ENCODE assay signal across 44 mouse cellular contexts in genomic region chr5:143122673-143123072, GRCm38 (mm10). TPM values are rescaled to one million over a fixed set of nuclear protein-coding genes. Genes with fewer than 3 reads are reported as not detected.
"Had no signal": no experiment of that assay in that cellular context is flagged by ENCODE, and none has a peak within 500 bp of the region (broad histone marks: within the 10 kb centered on the region; RNA-seq: fewer than 3 reads in every experiment).

No protein-coding gene starts in this region.

- H3K4me2 ChIP-seq: heart, embryonic 13.5 days; heart, embryonic 15.5 days; hindbrain, embryonic 13.5 days; hindbrain, embryonic 15.5 days; kidney, embryonic 15.5 days; limb, embryonic 13.5 days; limb, embryonic 15.5 days; liver, embryonic 12.5 days had no signal

- H3K4me1 ChIP-seq: heart, embryonic 10.5 days; heart, embryonic 13.5 days; kidney, embryonic 15.5 days; limb, embryonic 13.5 days; limb, embryonic 15.5 days; liver, embryonic 12.5 days had no signal

- H3K4me3 ChIP-seq: heart, embryonic 10.5 days; heart, embryonic 13.5 days; heart, embryonic 15.5 days; hindbrain, embryonic 13.5 days; hindbrain, embryonic 15.5 days; kidney, embryonic 15.5 days; limb, embryonic 13.5 days; limb, embryonic 15.5 days; liver, embryonic 12.5 days had no signal

- ATAC-seq: hindbrain, postnatal 0 days; intestine, embryonic 16.5 days; liver, embryonic 12.5 days had no signal

- H3K9ac ChIP-seq: heart, embryonic 13.5 days; heart, embryonic 15.5 days; hindbrain, embryonic 13.5 days; hindbrain, embryonic 15.5 days; kidney, embryonic 15.5 days; limb, embryonic 13.5 days; limb, embryonic 15.5 days; liver, embryonic 12.5 days; liver, embryonic 14.5 days had no signal

- H3K27me3 ChIP-seq: heart, embryonic 13.5 days; heart, embryonic 15.5 days; hindbrain, embryonic 13.5 days; hindbrain, embryonic 15.5 days; kidney, embryonic 15.5 days; limb, embryonic 13.5 days; limb, embryonic 15.5 days had no signal

- H3K9me3 ChIP-seq: heart, embryonic 10.5 days; heart, embryonic 13.5 days; heart, embryonic 15.5 days; hindbrain, embryonic 13.5 days; hindbrain, embryonic 15.5 days; limb, embryonic 13.5 days; limb, embryonic 15.5 days; liver, embryonic 12.5 days had no signal

- H3K36me3 ChIP-seq: heart, embryonic 10.5 days; heart, embryonic 13.5 days; heart, embryonic 15.5 days; hindbrain, embryonic 13.5 days; hindbrain, embryonic 15.5 days; kidney, embryonic 15.5 days; limb, embryonic 13.5 days; limb, embryonic 15.5 days; liver, embryonic 12.5 days had no signal

- H3K27ac ChIP-seq: heart, embryonic 10.5 days; heart, embryonic 13.5 days; heart, embryonic 15.5 days; hindbrain, embryonic 13.5 days; hindbrain, embryonic 15.5 days; hindbrain, postnatal 0 days; kidney, embryonic 15.5 days; kidney, postnatal 0 days; limb, embryonic 13.5 days; limb, embryonic 15.5 days; liver, embryonic 12.5 days; liver, embryonic 14.5 days had no signal

- DNase-seq: gastrocnemius, postnatal 14 days; gastrocnemius, postnatal 36 days; heart, adult 18-20 months; heart, postnatal 14 days; heart, postnatal 36 days; kidney, adult 11 months; kidney, adult 2 months; kidney, adult 9 months; kidney, postnatal 14 days; kidney, postnatal 36 days; layer of hippocampus, adult 9-11 months; layer of hippocampus, postnatal 36 days; left cerebral cortex, postnatal 4 days had no signal

RNA-seq across cellular contexts. Expression of gene Olfr718-ps1, which starts 24.7 kb away (rescaled TPM):
- total RNA-seq: gastrocnemius, postnatal 14 days; gastrocnemius, postnatal 36 days; heart, adult 18-20 months; heart, adult 8-10 months; heart, postnatal 14 days; heart, postnatal 36 days; hematopoietic stem cell, adult 5-6 weeks; hindbrain, postnatal 0 days; liver, adult 2 months had no signal
- polyA plus RNA-seq: gonadal fat pad, adult 2 months; heart, embryonic 13.5 days; heart, embryonic 15.5 days; heart, postnatal 0 days; hindbrain, embryonic 11.5 days; hindbrain, postnatal 0 days; intestine, embryonic 14.5 days; intestine, embryonic 16.5 days; kidney, adult 2 months; kidney, postnatal 0 days; large intestine, adult 2 months; limb, embryonic 11.5 days; limb, embryonic 15.5 days; liver, adult 2 months; liver, embryonic 12.5 days; liver, embryonic 14.5 days; liver, embryonic 16.5 days had no signal

RNA-seq across cellular contexts. Expression of gene Spdye4b, which starts 58.1 kb away (rescaled TPM):
- total RNA-seq: gastrocnemius, adult 8-10 months; gastrocnemius, postnatal 14 days; gastrocnemius, postnatal 36 days; heart, adult 18-20 months; heart, adult 8-10 months; heart, postnatal 14 days; heart, postnatal 36 days; hematopoietic stem cell, adult 5-6 weeks; hindbrain, postnatal 0 days; layer of hippocampus, adult 18-20 months; layer of hippocampus, adult 8-10 months; layer of hippocampus, postnatal 14 days; layer of hippocampus, postnatal 36 days; left cerebral cortex, adult 18-20 months; left cerebral cortex, adult 8-10 months; left cerebral cortex, postnatal 10 days; left cerebral cortex, postnatal 25 days; liver, adult 2 months had no signal
- polyA plus RNA-seq: gonadal fat pad, adult 2 months; heart, embryonic 10.5 days; heart, embryonic 13.5 days; heart, embryonic 15.5 days; heart, postnatal 0 days; hindbrain, embryonic 11.5 days; hindbrain, embryonic 13.5 days; hindbrain, embryonic 15.5 days; hindbrain, postnatal 0 days; intestine, embryonic 14.5 days; intestine, embryonic 16.5 days; kidney, adult 2 months; kidney, embryonic 15.5 days; kidney, postnatal 0 days; large intestine, adult 2 months; limb, embryonic 11.5 days; limb, embryonic 13.5 days; limb, embryonic 15.5 days; liver, adult 2 months; liver, embryonic 12.5 days; liver, embryonic 14.5 days; liver, embryonic 16.5 days had no signal
